Mouse (Mus musculus) skeletal muscle tissue, adult 2 months (tissue): Measurements from ENCODE around the gene Slc25a11.

ENCODE experiments used
- DNase-seq: peaks from one replicate; pipeline ENCODE4 v3.0.0-alpha.2; 2012; ENCODE audit warnings: low read depth, low spot score

The Slc25a11 gene

DNA sequence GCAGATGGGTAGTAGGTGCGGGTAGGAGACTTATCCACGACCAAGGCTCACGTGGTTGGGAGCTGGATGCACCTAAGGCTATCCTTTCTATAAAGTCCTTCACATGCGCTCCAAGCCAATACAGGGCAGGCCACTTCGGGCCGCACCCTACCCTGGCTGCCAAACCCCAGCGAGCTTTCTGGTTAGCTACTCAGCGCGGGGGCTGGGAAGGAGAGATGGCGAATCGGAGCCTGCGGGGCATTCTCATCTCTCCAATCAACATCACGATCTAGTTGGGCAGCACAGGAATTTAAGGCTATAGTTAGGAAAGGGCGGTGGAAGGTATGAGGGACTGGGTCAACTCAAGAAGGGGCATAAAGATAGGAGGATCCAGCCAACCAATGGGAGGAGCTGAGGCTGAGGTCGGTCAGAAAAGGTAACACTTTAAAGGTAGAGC, 21.1 kb upstream of the Slc25a11 start:
- DNase-seq: no peak

DNA sequence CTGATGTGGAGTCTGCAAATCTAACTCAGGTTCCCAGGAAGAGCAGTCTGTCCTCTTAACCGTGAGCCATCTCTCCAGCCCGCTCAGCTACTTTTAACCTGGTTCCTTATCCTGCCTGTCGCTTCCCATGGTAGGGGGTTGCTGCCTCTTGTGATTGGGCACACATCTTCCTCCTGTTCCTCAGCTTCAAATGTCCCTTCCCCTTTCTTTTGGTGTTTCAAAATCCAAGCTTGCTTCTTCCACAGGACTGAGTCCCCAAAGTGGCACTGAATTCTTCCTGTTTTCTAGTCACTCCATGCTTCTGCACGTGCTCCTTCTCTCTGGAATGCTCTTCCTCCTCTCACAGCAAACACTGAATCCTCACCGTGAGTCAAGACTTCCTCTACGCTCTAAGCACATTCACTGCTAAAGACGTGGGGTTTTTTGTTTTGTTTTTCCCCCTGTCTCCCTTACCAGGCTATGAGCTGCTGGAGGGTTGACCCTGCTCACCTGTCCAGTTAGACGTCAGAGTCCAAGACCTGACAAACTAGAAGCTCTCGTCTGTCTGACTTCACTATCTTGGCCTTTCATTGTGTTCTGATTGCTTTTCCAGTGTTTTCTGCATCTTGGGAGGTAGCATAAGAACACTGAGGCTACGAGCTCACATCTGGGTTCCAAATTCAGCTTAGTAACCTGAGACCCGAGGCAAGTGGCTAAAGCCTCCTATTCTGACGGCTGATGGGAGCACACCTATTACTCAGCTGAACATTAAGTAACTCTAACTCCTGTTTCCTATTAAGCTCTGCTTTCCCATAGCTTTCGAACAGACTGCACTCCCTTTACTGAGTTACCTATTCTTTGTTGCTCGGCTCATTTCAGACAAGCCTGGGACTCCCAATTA, 20.2 kb upstream of the Slc25a11 start:
- DNase-seq: no peak

DNA sequence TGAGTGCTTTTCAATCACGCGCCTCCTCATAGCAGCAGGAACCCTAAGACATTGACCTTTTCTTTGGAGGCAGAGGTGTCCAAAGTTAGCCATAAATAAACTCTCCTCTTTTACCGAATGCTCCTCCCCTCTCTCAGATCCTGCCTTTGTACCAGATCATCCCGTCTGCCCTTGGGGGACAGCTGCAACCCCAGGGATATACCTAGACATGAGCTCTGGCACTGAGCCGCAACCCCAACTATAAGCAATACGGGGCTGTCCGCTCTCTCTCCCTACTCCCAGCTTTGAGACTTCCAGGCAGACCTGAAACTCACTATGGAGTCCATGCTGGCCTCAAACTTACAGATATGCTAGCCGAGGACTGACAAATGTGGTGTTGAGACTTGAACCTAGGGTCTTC, 19.4 kb upstream of the Slc25a11 start:
- DNase-seq: no peak

DNA sequence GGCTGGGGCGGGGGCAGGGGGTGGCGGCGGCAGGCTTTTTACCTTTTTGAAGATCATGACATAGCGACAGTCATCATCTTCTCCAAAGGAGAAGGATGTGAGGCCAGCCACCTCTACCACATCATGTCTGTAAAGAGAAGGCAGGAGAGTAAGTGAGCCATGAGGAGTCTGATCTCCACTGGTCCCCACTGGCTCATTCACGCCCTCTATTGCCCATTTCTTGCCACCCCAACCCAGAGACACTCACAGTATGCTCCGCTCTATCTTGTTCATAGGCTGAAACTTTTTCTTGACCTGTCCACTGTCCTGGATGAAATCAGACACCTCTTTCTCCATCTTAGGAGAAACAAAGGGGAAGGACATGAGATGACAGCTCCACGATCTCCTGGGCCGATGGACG, 17.5 kb upstream of the Slc25a11 start:
- DNase-seq: no peak

DNA sequence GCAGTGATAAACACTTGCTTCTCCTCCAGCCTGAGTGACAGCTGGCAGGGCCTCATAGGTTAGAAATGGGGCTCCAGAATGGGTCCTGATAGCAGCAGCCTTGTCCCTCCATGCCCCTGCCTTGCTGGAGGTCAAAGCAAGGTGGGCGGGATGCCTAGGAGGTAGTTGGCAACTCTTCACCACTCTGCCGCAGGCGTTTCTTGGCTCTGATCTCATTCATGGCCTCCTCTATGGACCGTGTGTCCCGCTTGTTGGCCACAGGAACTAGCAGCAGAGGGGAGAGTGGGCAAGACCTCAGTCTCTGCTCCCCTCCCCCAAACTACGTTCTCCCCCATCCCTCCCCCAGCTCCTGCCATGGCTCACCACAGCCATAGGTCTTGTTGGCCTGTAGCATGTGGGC, 16.7 kb upstream of the Slc25a11 start:
- peak; percentile 90 for DNase-seq

DNA sequence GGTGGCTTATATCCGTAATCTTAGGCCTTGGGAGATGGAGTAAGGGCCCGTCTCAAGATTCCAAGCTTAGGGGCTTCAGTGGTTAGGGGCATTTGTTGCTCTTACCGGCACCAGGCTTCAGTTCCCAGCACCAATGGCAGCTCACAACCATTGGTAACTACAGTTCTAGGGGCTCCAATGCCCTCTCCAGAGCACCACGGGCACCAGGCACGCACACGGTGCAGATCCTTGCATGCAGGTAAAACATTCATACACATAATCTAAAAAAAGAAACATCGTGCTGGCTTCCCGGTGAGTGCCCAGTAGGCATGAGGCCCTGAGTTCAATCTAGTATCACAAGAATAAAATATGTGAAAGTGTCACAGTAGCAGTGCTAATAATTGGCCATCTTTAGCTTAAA, 15.8 kb upstream of the Slc25a11 start:
- DNase-seq: no peak

DNA sequence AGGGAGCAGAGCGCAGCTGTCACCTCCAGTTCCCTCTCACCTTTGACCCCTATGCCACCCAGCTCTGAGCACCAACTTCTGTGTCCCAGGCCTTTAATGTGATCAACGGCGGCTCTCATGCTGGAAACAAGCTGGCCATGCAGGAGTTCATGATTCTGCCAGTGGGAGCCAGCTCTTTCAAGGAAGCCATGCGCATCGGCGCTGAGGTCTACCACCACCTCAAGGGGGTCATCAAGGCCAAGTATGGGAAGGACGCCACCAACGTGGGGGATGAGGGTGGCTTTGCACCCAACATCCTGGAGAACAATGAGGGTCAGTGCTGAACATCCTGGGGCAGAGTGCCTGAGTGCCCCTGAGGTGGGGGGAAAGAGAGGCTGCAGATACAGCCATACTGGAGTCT, 13.3 kb upstream of the Slc25a11 start:
- DNase-seq: no peak

DNA sequence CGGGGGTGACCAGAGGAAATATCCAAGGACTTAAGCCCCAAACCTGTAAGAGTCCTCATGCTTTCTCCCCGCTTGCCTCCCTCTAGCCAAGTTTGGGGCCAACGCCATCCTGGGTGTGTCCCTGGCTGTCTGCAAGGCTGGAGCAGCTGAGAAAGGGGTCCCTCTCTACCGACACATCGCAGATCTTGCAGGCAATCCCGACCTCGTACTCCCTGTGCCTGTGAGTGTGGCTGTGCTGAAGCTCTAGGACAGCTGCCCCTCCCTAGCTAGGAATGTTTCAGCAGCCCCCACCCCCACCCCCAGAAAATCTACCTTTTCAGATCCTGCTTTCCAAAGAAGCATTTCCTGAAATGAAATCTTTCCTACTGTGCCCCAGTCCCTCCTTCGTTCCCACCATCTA, 11.7 kb upstream of the Slc25a11 start:
- no peak for DNase-seq

DNA sequence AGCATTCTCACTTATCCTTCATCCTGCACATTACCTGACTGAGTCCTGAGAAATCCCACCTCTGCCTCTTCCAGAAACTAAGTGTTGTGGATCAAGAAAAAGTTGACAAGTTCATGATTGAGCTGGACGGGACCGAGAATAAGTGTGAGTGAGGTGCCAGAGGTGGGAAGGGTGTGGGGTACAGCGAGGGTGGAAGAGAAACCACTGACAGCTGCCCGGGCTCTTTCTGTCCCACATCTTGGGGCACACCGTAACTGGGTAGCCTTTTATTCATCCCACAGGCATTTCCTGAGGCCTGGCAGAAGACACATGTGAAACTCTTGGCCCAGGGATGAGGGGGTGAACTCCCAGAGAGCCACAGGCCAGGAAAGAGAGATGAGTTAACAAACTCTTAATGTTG, 11.2 kb upstream of the Slc25a11 start:
- no peak for DNase-seq

DNA sequence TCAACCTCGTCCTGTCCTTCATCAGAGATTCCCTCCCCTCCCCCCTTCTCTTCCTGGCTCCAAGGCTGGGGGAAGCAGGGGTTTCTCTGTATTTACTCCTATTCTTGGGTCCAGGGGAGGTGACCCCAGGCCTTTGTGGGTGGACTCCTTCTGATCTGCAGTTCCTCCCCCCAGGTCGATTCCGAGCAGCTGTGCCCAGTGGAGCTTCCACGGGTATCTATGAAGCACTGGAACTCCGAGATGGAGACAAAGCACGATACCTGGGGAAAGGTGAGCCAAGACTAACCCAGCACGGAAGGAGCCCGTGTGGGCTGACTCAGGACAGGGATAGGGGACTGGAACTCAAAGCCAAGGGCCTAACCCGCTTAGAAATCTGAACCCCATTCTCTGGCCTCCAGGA, 10.7 kb upstream of the Slc25a11 start:
- no peak for DNase-seq

DNA sequence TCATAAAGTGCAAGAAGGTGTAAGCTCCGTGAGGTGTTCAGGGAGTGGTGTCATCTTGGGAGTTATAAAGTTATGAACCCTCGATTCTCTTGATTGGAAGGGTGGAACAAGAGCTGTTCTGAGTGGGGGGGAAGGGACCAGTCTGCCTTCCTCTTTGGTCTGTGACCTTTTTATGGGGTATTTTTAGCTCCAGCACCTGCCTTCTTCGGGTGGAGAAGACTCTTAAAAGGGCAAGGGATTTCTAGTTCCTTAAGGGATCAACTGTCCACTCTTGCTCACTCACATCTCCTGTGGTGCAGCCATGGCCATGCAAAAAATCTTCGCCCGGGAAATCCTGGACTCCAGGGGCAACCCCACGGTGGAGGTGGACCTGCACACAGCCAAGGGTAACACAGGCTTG, 10.3 kb upstream of the Slc25a11 start:
- DNase-seq: peak; percentile 91

DNA sequence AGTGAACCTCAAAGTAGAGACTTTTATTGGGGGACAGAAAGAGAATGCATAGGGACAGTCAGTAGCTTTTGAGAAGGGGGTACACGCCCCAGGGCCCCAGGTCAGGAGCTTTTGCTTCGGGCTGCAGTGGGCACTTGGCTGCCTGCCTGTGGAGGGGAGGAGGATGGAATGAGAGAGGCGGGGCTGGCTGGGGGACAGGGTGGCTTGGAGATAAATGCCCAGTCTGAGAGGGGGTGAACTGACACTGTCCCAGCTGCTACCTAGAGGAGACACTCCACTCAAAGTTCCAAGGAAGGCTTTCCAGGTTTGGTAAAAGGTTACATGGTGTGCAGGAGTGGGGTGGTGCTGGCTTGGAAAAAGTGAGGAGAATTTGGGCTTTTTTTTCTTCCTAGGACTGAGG, 9.7 kb upstream of the Slc25a11 start, which contains the start of gene Eno3:
Gene Eno3 (plus strand): TSS at position 239 of the 400 bp plus-strand sequence.
- peak; percentile 88 for DNase-seq

DNA sequence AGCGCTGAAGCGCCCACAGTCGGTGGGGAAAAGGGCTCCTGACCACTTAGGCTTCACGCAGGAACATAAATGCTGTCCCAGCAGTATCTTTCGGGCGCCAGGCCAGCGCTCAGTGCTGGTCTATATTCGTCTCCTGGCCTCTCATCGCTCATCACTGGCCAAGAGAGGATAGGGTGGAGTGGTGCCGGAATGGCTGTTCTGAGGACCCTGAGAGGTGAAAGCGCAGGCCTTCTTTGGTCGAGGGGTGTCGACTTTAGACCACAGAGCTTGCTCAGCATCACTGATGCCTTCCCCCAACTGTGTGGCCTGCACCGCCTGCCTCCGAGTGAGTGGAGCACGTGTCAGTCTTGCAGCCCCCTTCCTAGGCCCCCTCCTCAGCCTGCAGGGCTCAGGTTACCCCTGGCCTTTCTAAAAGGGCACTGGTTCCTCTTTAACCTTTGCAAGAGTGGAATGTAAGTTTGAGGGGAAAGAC, 9.2 kb upstream of the Slc25a11 start:
- DNase-seq: peak; percentile 95

DNA sequence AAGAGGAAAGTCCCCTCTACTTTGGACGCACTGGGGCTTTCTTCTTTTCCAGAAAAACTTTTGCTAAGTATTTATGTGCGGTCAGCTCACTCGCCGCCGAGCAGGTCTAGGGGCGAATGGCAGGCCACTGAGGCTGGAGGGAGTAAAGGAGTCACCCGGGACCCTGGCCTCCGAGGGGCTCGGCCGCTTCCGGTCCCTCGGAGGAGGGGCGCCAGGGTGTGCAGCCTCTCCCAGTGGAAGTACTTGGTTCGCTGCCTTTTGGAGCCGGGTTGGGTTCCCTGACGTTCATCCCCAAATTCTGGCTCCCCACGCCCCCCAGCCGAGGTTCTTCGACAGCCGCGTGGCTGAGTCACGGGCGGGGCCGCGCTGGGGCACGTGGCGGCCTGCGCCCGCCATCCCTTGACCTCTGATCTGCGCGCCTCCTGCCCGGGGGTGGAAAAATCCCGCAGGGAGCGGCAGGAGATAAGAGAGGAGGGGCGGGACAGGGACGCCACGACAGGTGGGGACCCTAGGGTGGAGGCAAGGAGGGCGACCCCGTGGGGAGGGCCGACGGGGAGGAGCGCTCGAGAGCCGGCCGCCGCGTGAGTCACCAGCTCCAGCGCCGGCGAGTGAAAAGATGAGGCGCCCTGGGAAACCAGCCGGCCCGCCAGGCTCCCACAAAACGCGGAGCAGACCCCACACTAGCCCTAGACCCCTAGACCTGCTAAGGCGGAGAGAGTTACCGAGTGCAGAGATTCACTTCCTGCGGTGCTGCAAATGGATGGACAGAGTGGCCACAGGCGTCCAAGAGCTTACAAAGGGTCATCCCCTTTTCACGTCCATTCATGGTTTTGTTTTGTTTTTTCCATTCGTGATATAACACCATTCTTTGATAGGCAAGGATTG, 8.5 kb upstream of the Slc25a11 start:
- DNase-seq: peak; percentile 71

DNA sequence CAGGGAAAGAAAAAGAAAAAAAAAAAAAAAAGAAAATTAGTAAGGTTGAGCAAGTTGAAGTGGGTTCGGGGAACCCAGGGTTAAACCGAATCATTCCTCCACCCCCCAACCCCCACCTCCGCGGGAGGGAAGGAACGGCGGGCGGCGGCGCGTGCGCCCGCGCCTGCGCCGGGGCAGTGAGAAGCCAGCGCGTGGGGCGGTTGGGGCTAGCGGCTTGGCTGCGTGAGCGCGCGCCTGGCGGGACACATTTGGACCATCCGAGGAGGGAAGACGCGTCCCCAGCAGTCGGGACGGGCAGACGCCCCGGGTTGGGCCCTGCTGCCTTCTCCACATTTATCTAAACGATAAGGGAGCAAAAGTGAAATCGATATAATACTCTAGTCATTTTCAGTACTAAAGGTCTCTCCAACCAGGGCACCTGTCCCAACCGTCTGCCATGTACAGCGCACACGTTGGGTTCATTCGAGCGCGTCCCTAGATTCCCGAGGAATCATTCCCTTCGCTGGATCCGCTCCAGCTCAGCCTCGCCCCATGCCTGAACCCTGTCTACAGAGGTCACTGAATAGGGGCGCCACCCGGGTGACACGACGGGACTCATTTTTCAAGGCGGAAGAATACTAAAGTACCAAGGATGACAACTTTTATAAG, 7.8 kb upstream of the Slc25a11 start:
- DNase-seq: peak; percentile 87

DNA sequence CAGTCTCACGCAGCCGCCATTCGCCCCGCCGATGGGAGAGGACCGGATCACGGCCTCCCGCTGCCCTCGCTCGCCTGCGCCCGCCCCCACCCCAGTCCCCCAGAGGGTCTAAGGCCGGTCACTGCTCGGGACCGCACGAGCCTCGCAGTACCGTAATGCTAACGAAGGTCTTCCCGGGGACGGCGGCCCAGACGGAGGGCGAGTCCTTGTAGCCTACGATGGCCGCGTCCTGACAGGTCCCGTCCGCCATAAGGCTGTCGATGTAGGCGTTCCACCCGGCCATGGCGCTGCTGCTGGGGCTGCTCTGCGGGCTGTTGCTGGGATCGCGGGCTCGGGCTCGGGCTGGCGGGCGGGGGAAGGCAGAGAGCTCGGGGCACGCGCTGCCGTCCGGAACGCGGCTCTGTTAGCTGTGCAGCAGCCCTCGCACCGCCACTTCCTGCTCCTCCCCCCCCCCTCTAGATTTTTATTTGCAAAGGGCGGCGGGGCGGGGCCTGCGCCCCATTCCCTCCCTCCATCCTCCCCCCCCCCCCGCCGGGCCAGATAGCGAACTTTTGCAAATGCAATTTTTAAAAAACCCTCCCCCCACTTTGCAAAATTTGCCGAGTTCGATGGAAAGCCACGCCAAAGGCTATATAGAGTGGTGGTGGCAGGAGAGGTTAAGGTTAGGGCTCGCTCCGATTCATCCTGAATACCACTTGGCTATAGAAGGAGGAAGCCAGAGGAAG, 7.1 kb upstream of the Slc25a11 start, which contains the start of gene Pfn1:
Gene Pfn1 (minus strand): TSS at position 447 of the 725 bp plus-strand sequence.
- DNase-seq: peak; percentile 80

DNA sequence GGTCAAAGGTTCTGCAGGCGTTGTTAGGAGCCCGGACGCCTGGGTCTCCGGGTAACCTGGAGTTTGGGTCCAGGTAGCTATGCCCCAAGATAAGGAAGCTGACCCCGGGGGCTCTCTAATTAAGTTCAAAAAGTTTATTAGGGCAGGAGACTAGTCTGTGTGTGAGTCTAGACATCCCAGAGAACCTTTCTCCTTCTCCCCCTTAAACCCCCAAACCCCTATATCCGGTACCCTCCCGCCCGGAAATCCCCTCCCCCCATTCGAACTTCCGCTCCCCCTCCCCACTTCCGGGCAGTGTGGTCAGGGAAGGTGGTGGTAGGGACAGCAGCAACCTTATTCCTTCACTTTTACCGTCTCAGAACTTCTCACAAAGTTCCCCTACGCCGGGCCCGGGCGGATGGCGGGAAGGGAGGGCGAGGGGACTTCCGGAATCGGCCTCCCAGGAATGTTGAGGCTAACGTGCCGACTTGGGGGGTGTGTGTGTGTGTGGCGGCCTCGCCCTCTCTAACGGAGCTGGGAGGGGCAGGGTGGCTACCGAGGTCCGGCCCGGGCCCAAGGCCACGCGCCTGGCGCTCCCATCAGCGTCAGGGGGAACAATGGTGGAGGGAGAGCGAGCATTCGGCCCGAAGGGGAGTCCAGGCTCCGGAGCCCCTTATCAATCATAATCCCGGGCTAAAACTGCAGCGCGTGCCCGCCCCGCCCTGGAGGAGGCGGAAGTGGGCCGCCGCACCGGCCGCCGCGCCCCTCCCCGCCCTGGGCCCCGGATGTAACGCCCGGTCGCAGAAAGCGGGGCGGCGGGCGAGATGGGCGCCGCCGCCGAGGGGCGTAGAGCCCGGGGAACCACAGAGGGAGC, 6.3 kb upstream of the Slc25a11 start:
- no peak for DNase-seq

DNA sequence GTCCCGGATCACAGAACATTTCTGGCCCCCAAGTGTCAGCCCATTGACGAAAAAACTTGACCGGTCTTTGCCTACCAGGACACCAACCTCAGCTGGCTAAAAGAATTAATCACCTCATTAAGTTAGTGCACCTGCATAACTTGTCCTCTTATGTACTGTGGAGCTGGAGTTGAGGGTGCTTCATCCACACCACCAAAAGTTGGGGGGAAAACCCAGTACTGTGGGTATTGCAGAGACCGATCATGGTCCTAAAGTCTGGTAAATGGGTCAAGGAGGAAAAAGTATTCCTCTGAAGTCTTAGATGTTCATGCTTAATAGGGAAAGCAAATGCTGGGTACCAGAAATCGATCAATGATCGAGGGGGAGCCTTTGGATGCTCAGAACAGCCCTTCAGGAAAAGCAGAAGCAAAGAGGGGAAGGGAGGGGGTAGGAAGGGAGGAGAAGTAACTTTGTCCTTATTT, 5.6 kb upstream of the Slc25a11 start:
- no peak for DNase-seq

DNA sequence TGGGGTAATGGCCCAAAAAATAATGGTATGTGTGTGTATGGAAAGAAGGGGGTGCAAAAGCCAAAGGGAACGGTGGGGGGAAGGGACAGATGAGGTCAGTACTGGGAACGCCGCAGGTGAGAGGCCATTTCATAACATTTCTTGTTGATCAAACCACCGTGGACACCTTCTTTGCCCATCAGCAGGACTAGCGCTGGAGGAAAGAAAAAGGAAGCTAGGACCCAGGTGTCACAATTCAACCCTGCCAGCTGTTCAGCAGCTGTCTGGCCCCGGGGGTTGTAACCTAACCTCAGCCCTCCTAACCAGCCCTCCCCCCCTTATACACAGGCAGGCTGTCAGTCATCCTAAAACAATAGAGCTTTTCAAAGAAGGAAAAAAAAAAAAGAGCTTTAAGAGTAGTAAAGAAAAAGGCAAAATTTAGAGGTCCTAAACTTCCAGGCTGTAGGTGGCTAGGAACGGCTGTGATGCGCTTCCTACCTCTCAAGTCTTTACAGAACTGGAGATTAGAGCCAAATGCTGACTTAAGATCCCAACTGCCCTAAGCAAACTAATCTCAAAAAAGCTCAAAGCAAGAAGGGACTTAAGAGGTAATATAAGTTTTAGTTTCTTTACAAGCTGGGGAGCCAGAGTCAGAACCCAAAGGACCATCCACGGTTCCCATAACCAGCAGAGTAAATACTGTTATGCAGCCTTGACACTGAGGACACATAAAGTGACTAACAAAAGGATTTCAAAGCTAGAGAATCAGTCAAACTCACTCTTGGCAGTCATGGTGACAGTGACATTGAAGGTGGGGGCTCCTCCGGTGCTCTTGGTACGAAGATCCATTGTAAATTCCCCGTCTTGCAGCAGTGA, 5.0 kb upstream of the Slc25a11 start:
- no peak for DNase-seq
